Mouse (Mus musculus): Measurements from ENCODE around the gene Rab11fip3. TPM values are rescaled to one million over a fixed set of nuclear protein-coding genes. Genes with fewer than 3 reads are reported as not detected.

Gene Rab11fip3
- 2.0 TPM for polyA plus RNA-seq (2017; shearing (Covaris generic))

DNA sequence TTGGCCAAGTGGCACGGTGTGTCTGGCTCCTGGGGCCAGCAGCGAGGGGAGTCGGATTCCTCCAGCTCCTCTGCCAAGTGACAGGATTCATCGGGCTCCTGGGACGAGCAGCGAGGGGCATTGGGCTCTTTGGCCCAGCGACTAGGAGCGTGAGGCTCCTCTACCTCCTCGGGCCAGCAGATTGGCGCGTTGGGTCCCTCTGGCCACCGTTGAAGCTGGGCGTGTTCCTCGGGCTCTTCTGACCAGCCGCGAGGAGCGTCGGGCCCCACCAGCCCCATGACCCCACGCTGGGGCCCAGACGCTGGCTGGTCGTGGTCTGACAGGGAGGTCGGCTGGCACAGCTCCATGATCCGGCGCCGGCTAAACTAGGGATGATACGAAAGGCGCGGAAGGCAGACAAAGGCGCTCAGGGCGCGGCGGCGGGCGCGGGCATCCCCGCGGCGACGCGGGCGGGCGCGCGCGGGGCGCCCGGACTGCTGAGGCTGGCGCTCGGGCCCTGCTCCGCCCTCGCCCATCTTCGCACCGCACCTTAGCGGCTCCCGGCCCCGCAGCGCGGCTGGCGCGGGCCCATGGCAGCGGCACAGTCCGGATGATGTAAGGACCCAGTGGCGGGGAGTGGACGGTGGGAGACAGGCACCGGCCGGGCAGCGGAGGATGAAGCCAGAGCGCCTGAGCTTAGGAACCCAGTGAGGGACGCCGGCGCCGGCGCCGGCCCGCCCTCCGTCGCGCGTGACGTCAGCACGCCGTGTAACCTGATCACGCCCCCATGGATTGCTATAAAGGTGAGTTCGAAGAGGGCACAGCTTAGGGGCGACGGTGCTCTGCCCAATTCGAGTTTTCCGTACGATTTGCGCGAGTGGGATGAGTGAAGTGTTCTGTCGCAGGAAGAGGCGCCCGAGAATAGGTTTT lies at the start of gene Rab11fip3:
Rab11fip3 (minus strand) TSS at position 725 of the 909 bp plus-strand sequence.

GRCm38 (mm10) chr17:26113181-26113948 lies 44.0 kb upstream of the Rab11fip3 start, which contains the start of gene Tmem8:
Gene Tmem8 (plus strand): TSS chr17:26113299.

DNA sequence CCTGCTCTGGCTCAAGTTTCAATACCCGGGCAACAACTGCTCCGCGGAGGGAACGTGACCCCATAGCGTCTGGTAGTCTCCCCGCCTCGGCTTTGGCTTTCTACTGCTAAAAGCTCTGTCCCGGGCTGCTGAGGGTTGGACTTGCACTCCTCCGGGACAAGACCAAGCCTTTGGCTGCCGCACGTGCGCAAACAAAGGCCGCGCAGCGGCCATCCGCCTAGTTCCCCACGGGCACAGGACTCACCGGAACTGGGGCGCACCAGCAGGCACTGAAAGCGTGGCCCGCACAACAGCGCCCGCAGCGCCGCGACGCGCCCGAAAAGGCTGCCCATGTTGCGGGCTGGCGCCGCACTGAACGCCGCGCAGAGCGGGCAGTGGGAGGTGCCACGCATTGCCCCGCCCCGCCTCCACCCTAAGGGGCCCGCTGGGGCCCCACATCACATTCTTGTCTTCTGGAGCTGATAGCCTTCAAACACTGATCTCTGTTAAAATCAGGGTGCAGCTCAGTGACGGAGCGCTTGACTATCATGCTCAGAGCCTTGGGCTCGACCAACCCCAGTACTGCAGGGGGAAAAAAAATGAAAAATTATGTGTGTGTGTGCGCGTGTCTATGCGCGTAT lies 25.9 kb upstream of the Rab11fip3 start, which contains the start of gene Nme4:
Nme4 (minus strand) TSS at position 482 of the 620 bp plus-strand sequence.

GRCm38 (mm10) chr17:26089905-26090632 lies 20.7 kb upstream of the Rab11fip3 start, which contains the start of gene Decr2:
Gene Decr2 (minus strand): TSS chr17:26090337.

DNA sequence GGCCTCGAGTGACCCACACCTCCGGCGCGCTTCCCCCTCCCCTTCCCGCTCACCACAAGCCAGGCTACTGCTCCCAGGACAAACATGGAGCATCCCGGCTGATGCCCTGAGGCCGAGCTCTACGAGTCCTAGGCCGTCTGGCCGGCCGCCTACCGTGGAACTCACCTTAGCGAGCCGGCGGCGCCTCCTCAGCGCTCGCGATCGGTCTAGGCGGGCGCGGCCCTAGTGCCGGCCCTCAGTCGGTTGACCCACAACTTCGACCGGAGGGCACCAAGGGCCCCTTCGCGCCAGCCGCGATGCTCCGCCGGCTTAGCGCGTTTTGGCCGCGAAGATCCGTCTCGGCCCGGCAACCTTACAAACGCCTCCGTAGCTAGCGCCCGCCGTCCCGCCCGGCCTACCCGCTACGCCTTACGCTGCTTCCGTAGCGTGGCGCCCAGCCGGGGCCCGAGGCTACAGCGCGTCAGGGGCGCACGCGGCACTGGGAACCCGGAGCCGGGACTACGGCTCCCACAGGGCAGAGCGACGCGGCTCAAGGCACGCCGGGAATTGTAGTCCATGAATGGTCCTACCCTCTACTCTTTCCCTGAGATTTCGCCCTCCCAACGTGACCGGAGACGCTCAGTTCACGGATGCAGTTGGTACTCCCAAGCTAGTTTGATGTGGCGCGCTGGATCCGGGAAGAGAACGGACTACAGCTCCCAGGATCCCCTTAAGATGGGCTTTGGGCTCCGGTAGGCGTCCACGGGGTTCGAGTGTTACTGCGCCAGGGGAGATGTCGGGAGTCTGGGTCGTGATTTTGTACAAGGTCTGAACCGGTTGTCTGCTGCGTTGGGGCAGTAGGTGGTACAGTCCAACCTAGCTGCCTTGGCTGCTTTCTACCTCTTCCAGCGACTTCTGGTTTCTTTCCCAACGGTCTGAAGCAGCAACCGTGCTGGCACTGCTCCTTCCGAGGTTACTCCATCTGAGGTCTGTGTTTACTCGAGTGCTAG lies 83.8 kb downstream of the Rab11fip3 start, which contains the start of gene Capn15:
Capn15 (minus strand) TSS at position 491 of the 989 bp plus-strand sequence.

GRCm38 (mm10) chr17:25951803-25952623 lies 117.3 kb downstream of the Rab11fip3 start, which contains the start of gene A930017K11Rik:
Gene A930017K11Rik (minus strand): TSS chr17:25952565.

GRCm38 (mm10) chr17:25944366-25945163 lies 124.8 kb downstream of the Rab11fip3 start, which contains the start of the genes Pigq and Nhlrc4:
Gene Pigq (minus strand): TSS chr17:25944936.
Gene Nhlrc4 (minus strand): TSS chr17:25944961.

Other genes with a start within 250 kb of the Rab11fip3 start
- gene Wdr24, start 245.9 kb downstream of the Rab11fip3 start, polyA plus RNA-seq (2017; shearing (Covaris generic)): 45.9 TPM
- 42.2 TPM for gene Jmjd8, start 240.7 kb downstream of the Rab11fip3 start, polyA plus RNA-seq (2017; shearing (Covaris generic))
- 91.2 TPM for gene Stub1, start 236.2 kb downstream of the Rab11fip3 start, polyA plus RNA-seq (2017; shearing (Covaris generic))
- gene Rhbdl1, start 232.3 kb downstream of the Rab11fip3 start, polyA plus RNA-seq (2017; shearing (Covaris generic)): 0.57 TPM
- 0.75 TPM for gene Gm20683, start 227.8 kb downstream of the Rab11fip3 start, polyA plus RNA-seq (2017; shearing (Covaris generic))
- 50.2 TPM for gene Rhot2, start 224.7 kb downstream of the Rab11fip3 start, polyA plus RNA-seq (2017; shearing (Covaris generic))
- 7.3 TPM for gene Wdr90, start 208.1 kb downstream of the Rab11fip3 start, polyA plus RNA-seq (2017; shearing (Covaris generic))
- 5.7 TPM for gene Mcrip2, start 200.8 kb downstream of the Rab11fip3 start, polyA plus RNA-seq (2017; shearing (Covaris generic))
- 95.5 TPM for gene Mettl26, start 194.5 kb downstream of the Rab11fip3 start, polyA plus RNA-seq (2017; shearing (Covaris generic))
- gene Wfikkn1, start 188.7 kb downstream of the Rab11fip3 start, polyA plus RNA-seq (2017; shearing (Covaris generic)): 1.0 TPM
- 5.1 TPM for gene Rab40c, start 149.8 kb downstream of the Rab11fip3 start, polyA plus RNA-seq (2017; shearing (Covaris generic))
- gene Pigq, start 124.6 kb downstream of the Rab11fip3 start, polyA plus RNA-seq (2017; shearing (Covaris generic)): 71.1 TPM
- not detected for gene Nhlrc4, start 124.6 kb downstream of the Rab11fip3 start, polyA plus RNA-seq (2017; shearing (Covaris generic))
- not detected for gene A930017K11Rik, start 117.0 kb downstream of the Rab11fip3 start, polyA plus RNA-seq (2017; shearing (Covaris generic))
- 22.0 TPM for gene Capn15, start 83.8 kb downstream of the Rab11fip3 start, polyA plus RNA-seq (2017; shearing (Covaris generic))
- 37.5 TPM for gene Decr2, start 20.8 kb upstream of the Rab11fip3 start, polyA plus RNA-seq (2017; shearing (Covaris generic))
- 0.89 TPM for gene Nme4, start 26.0 kb upstream of the Rab11fip3 start, polyA plus RNA-seq (2017; shearing (Covaris generic))
- gene Tmem8, start 43.7 kb upstream of the Rab11fip3 start, polyA plus RNA-seq (2017; shearing (Covaris generic)): 4.4 TPM
- 82.4 TPM for gene Mrpl28, start 53.9 kb upstream of the Rab11fip3 start, polyA plus RNA-seq (2017; shearing (Covaris generic))
- gene Axin1, start 69.1 kb upstream of the Rab11fip3 start, polyA plus RNA-seq (2017; shearing (Covaris generic)): 7.7 TPM
- not detected for gene Pdia2, start 129.5 kb upstream of the Rab11fip3 start, polyA plus RNA-seq (2017; shearing (Covaris generic))
- 8.3 TPM for gene Rgs11, start 133.4 kb upstream of the Rab11fip3 start, polyA plus RNA-seq (2017; shearing (Covaris generic))
- not detected for gene Arhgdig, start 138.2 kb upstream of the Rab11fip3 start, polyA plus RNA-seq (2017; shearing (Covaris generic))
- 26.4 TPM for gene Fam234a, start 174.7 kb upstream of the Rab11fip3 start, polyA plus RNA-seq (2017; shearing (Covaris generic))
- 108 TPM for gene Luc7l, start 183.3 kb upstream of the Rab11fip3 start, polyA plus RNA-seq (2017; shearing (Covaris generic))

All from activated CD4-positive, CD25-positive, alpha-beta regulatory T cell, adult 9 weeks (primary cell).